Mouse (Mus musculus): Measurements from ENCODE around the gene Hand1. TPM values are rescaled to one million over a fixed set of nuclear protein-coding genes. Genes with fewer than 3 reads are reported as not detected.

Hand1 gene
- polyA plus RNA-seq, 1 experiment = not detected

- no peak overlapping the region for H3ac ChIP-seq (ENCODE audit: control insufficient read depth, insufficient read length)
- no peaks in the 10 kb centered on the region for H3K36me3 ChIP-seq (ENCODE audit: control insufficient read depth, insufficient read depth)
- H3K79me2 ChIP-seq (ENCODE audit: control insufficient read depth, insufficient read depth) = no peaks in the 10 kb centered on the region
- TF ChIP-seq TCF3 (IDR thresholded peaks at IDR 0.05; ENCODE audit: insufficient read length, low read depth) (no peak), SRF (IDR thresholded peaks at IDR 0.05; ENCODE audit: control insufficient read depth, insufficient read length, low read depth) (no peak), MYOG (IDR thresholded peaks at IDR 0.05; ENCODE audit: control insufficient read depth in 1 of 3, insufficient read depth in 1 of 3, insufficient read length in 2 of 3, low read depth in 2 of 3) (no peak), TCF12 (IDR thresholded peaks at IDR 0.05; ENCODE audit: insufficient read depth, poor library complexity, severe bottlenecking) (no peak), REST (IDR thresholded peaks at IDR 0.05; ENCODE audit: insufficient read depth, insufficient read length) (no peak), MYOD1 (IDR thresholded peaks at IDR 0.05; ENCODE audit: control insufficient read depth in 1 of 3, insufficient read length in 2 of 3, low read depth in 2 of 3) (no peak), POLR2AphosphoS2 (IDR thresholded peaks at IDR 0.05; ENCODE audit: insufficient read length, low read depth) (no peak), POLR2A (IDR thresholded peaks at IDR 0.05; ENCODE audit: insufficient read length, low read depth) (no peak), E2F4 (IDR thresholded peaks at IDR 0.05; ENCODE audit: insufficient read depth) (no peak), USF1 (IDR thresholded peaks at IDR 0.05; ENCODE audit: low read depth) (no peak), CEBPB (IDR thresholded peaks at IDR 0.05; ENCODE audit: insufficient read depth, poor library complexity, severe bottlenecking) (no peak), MAX (IDR thresholded peaks at IDR 0.05; ENCODE audit: low read depth) (no peak)
- no peak overlapping the region for H3K4me3 ChIP-seq
- no peak overlapping the region for H3K4me2 ChIP-seq (ENCODE audit: low read depth)
- peaks cover 5% of the 10 kb centered on the region for H3K27me3 ChIP-seq (ENCODE audit: control insufficient read depth, insufficient read depth, insufficient read length)
These were observed 33.8 kb upstream of the Hand1 start for GRCm38 (mm10) chr11:57866466-57866865.

DNA sequence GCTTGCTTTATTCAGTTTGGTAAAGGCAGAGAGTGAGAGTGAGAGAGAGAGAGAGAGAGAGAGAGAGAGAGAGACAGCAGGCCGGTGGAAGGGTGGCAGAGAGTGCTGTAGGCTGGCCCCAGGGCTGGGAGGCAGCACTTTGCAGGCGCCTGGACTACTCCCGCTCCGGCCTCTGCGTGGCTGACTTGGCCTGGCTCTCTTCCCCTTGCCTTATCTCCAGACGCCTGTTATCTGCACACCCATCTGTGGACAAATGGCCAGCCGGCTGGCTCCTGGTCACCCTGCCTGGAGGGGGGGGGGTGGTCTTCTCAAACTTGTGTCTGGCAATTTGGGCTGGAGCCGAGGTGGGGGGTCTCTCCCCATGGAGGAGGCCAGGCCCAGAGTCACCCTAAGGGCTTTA, 32.0 kb upstream of the Hand1 start:
- Histone ChIP-seq H3K36me3 (ENCODE audit: control insufficient read depth, insufficient read depth) (no peaks in the 10 kb centered on the region), H3K4me2 (ENCODE audit: low read depth) (no peak overlapping the region), H3K27me3 (ENCODE audit: control insufficient read depth, insufficient read depth, insufficient read length) (no peaks in the 10 kb centered on the region), H3K4me3 (no peak overlapping the region), H3K79me2 (ENCODE audit: control insufficient read depth, insufficient read depth) (no peaks in the 10 kb centered on the region), H3ac (ENCODE audit: control insufficient read depth, insufficient read length) (no peak overlapping the region)
- TF ChIP-seq TCF12 (IDR thresholded peaks at IDR 0.05; ENCODE audit: insufficient read depth, poor library complexity, severe bottlenecking) (no peak), MYOG (IDR thresholded peaks at IDR 0.05; ENCODE audit: control insufficient read depth in 1 of 3, insufficient read depth in 1 of 3, insufficient read length in 2 of 3, low read depth in 2 of 3) (no peak), MAX (IDR thresholded peaks at IDR 0.05; ENCODE audit: low read depth) (no peak), REST (IDR thresholded peaks at IDR 0.05; ENCODE audit: insufficient read depth, insufficient read length) (no peak), POLR2AphosphoS2 (IDR thresholded peaks at IDR 0.05; ENCODE audit: insufficient read length, low read depth) (no peak), USF1 (IDR thresholded peaks at IDR 0.05; ENCODE audit: low read depth) (no peak), SRF (IDR thresholded peaks at IDR 0.05; ENCODE audit: control insufficient read depth, insufficient read length, low read depth) (no peak), E2F4 (IDR thresholded peaks at IDR 0.05; ENCODE audit: insufficient read depth) (no peak), TCF3 (IDR thresholded peaks at IDR 0.05; ENCODE audit: insufficient read length, low read depth) (no peak), CEBPB (IDR thresholded peaks at IDR 0.05; ENCODE audit: insufficient read depth, poor library complexity, severe bottlenecking) (no peak), MYOD1 (IDR thresholded peaks at IDR 0.05; ENCODE audit: control insufficient read depth in 1 of 3, insufficient read length in 2 of 3, low read depth in 2 of 3) (no peak), POLR2A (IDR thresholded peaks at IDR 0.05; ENCODE audit: insufficient read length, low read depth) (no peak)

DNA sequence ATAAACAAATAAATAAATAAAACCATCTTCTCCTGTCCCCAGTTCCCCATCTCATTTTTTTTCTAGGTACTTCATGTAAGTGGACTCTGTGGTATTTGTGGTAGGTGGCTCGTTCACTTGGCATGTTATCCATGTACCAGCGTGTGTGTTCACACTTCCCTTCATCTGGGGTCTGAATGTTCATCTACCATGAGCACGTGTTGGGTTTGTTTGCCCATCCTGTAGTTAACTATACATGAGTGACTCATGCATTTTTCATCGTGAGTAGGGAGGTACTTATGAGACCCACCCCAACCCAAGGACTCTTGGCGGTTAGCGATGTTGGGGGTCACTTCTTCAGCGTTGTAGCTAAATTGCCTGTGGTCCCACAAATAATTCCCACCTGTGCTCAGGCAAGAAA, 29.5 kb upstream of the Hand1 start:
- H3K4me3 ChIP-seq = no peak overlapping the region
- H3K36me3 ChIP-seq (ENCODE audit: control insufficient read depth, insufficient read depth) = no peaks in the 10 kb centered on the region
- H3ac ChIP-seq (ENCODE audit: control insufficient read depth, insufficient read length) = no peak overlapping the region
- H3K79me2 ChIP-seq (ENCODE audit: control insufficient read depth, insufficient read depth) = no peaks in the 10 kb centered on the region
- H3K4me2 ChIP-seq (ENCODE audit: low read depth) = no peak overlapping the region
- no peak for TF ChIP-seq MAX (IDR thresholded peaks at IDR 0.05; ENCODE audit: low read depth)
- H3K27me3 ChIP-seq (ENCODE audit: control insufficient read depth, insufficient read depth, insufficient read length) = no peaks in the 10 kb centered on the region

DNA sequence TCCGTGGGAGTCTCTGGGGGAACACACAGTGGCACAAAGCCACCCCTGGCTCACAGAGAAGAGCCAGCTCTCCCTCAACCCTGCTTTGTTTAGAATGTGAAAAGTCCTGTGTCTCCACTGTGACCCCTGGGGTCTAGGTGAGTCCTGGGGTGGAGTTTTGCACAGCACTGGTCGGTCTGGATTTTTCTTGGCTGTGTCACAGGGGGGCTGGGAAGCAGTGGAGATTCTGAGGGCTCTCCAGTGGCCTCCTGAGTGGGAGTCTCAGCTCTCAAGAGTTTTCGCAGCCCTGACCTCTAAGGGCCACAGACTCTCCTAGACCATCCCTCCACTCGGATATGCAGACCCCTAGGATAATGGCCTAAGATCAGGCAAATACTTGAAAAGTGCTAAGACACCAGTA, 25.1 kb upstream of the Hand1 start:
- H3K36me3 ChIP-seq (ENCODE audit: control insufficient read depth, insufficient read depth) = no peaks in the 10 kb centered on the region
- H3ac ChIP-seq (ENCODE audit: control insufficient read depth, insufficient read length) = no peak overlapping the region
- H3K4me3 ChIP-seq = no peak overlapping the region
- no peaks in the 10 kb centered on the region for H3K27me3 ChIP-seq (ENCODE audit: control insufficient read depth, insufficient read depth, insufficient read length)
- no peak for TF ChIP-seq USF1 (IDR thresholded peaks at IDR 0.05; ENCODE audit: low read depth)
- TF ChIP-seq SRF (IDR thresholded peaks at IDR 0.05; ENCODE audit: control insufficient read depth, insufficient read length, low read depth) = no peak
- no peaks in the 10 kb centered on the region for H3K79me2 ChIP-seq (ENCODE audit: control insufficient read depth, insufficient read depth)
- no peak overlapping the region for H3K4me2 ChIP-seq (ENCODE audit: low read depth)

DNA sequence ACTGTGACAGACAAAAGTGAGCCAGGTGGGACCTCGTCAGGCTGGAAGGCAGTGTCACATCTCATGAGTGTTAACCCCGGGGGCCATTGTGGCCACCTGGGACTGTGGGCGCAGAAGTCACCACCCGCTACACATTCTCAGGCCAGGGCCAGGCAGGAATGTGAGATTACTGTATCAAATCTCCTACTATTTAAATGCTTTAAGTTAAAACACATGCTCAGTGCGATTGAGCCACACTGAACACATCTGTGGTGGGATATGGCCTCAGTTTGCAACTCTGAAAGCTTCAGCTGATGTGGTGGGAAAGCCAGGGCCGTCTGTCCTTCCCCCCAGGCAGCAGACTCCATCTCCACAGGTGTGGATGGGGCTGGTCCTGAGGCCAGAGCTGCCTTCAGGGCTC, 21.0 kb upstream of the Hand1 start:
- Histone ChIP-seq H3K4me3 (no peak overlapping the region), H3K4me2 (ENCODE audit: low read depth) (no peak overlapping the region), H3K79me2 (ENCODE audit: control insufficient read depth, insufficient read depth) (no peaks in the 10 kb centered on the region), H3K36me3 (ENCODE audit: control insufficient read depth, insufficient read depth) (no peaks in the 10 kb centered on the region), H3ac (ENCODE audit: control insufficient read depth, insufficient read length) (no peak overlapping the region), H3K27me3 (ENCODE audit: control insufficient read depth, insufficient read depth, insufficient read length) (peaks cover 3% of the 10 kb centered on the region)
- no peak for TF ChIP-seq MAX (IDR thresholded peaks at IDR 0.05; ENCODE audit: low read depth)
- no peak for TF ChIP-seq REST (IDR thresholded peaks at IDR 0.05; ENCODE audit: insufficient read depth, insufficient read length)
- TF ChIP-seq MYOG (IDR thresholded peaks at IDR 0.05; ENCODE audit: control insufficient read depth in 1 of 3, insufficient read depth in 1 of 3, insufficient read length in 2 of 3, low read depth in 2 of 3) = no peak

GRCm38 (mm10) chr11:57850931-57851330, 18.3 kb upstream of the Hand1 start:
- Histone ChIP-seq H3K36me3 (ENCODE audit: control insufficient read depth, insufficient read depth) (no peaks in the 10 kb centered on the region), H3K4me2 (ENCODE audit: low read depth) (no peak overlapping the region), H3K27me3 (ENCODE audit: control insufficient read depth, insufficient read depth, insufficient read length) (peaks cover 3% of the 10 kb centered on the region), H3K79me2 (ENCODE audit: control insufficient read depth, insufficient read depth) (no peaks in the 10 kb centered on the region), H3ac (ENCODE audit: control insufficient read depth, insufficient read length) (no peak overlapping the region), H3K4me3 (no peak overlapping the region)
- TF ChIP-seq CEBPB (IDR thresholded peaks at IDR 0.05; ENCODE audit: insufficient read depth, poor library complexity, severe bottlenecking) (peak; percentile 77), REST (IDR thresholded peaks at IDR 0.05; ENCODE audit: insufficient read depth, insufficient read length) (no peak)
